Mouse (Mus musculus) CD8-positive naive resting alpha-beta T cell, adult 2 months (primary cell): Measurements from ENCODE around the gene Armcx2.
"Not testable (repeated sequence)": the region's sequence is repeated elsewhere in the genome, so short reads cannot be mapped to it uniquely, and the experiment has no call there.

ENCODE experiments used
- DNase-seq, 2 experiments: peaks; one replicate each; pipeline ENCODE4 v3.0.0; 2022; ENCODE audit warnings: low read depth in 2 of 2, low spot score in 2 of 2

Armcx2 gene

GRCm38 (mm10) chrX:134808755-134809224 is at the start of gene Armcx2:
Gene Armcx2 (minus strand): TSS chrX:134809221.
- DNase-seq, result peak; percentile 14 to 32

- no peak for DNase-seq
These were observed 40.6 kb upstream of the Armcx2 start for GRCm38 (mm10) chrX:134849662-134850061.

GRCm38 (mm10) chrX:134844424-134844823 is 35.4 kb upstream of the Armcx2 start:
- no peak for DNase-seq

GRCm38 (mm10) chrX:134830508-134830907 is 21.5 kb upstream of the Armcx2 start:
- no peak for DNase-seq

- DNase-seq, result peak in 1 of 2 experiments; percentile 7
These were observed 927 bp downstream of the Armcx2 start for GRCm38 (mm10) chrX:134807833-134808754.

GRCm38 (mm10) chrX:134787728-134788127 is 21.3 kb downstream of the Armcx2 start:
- DNase-seq, result no peak

GRCm38 (mm10) chrX:134763428-134764198 is 45.4 kb downstream of the Armcx2 start:
- not testable (repeated sequence) for DNase-seq

GRCm38 (mm10) chrX:134757293-134757995 is 51.6 kb downstream of the Armcx2 start:
- DNase-seq, result no peak

- peak in 1 of 2 experiments; percentile 13 for DNase-seq
These were observed 52.4 kb downstream of the Armcx2 start, which contains the start of gene Armcx3 for GRCm38 (mm10) chrX:134756434-134757292. Gene Armcx3 (plus strand): TSS chrX:134756595.
